Mouse (Mus musculus) heart, adult 2 months (tissue): ENCODE results near the gene Pcsk5.

Experiments used
- CTCF ChIP-seq: fragments of 200-600 bp; IDR thresholded peaks from 2 replicates; pipeline ENCODE4 v1.8.1; 2022; ENCODE audit warnings: antibody characterized with exemption, mild to moderate bottlenecking, moderate library complexity
- POLR2A ChIP-seq: fragments of 200-500 bp; IDR thresholded peaks from 2 replicates; pipeline ENCODE4 v1.6.1; 2011; ENCODE audit warnings: mild to moderate bottlenecking, low read depth, low read length, control low read depth; ENCODE audit not compliant: insufficient read depth

GRCm38 (mm10) chr19:17491322-17491721, 346.1 kb downstream of the Pcsk5 start:
- TF ChIP-seq CTCF (no peak), POLR2A (no peak)
